Mouse (Mus musculus) thymus, adult 2 months (tissue): Measurements from ENCODE around the gene Klk1b4. TPM values are rescaled to one million over a fixed set of nuclear protein-coding genes. Genes with fewer than 3 reads are reported as not detected.

Source experiments
- DNase-seq: peaks from one replicate; pipeline ENCODE4 v3.0.0; 2021
- H3K27ac ChIP-seq: fragments of 200-500 bp; 2 replicates; pipeline ENCODE4 v1.5.1; 2012; ENCODE audit warnings: low read length, control low read depth; ENCODE audit not compliant: control insufficient read depth, insufficient read depth
- H3K27me3 ChIP-seq: fragments of 200-500 bp; 2 replicates; pipeline ENCODE4 v1.6.1; 2012; ENCODE audit warnings: mild to moderate bottlenecking, low read length, moderate library complexity, mixed read lengths; ENCODE audit not compliant: control insufficient read depth, insufficient read depth
- H3K36me3 ChIP-seq: fragments of 200-500 bp; 2 replicates; pipeline ENCODE4 v1.6.1; 2012; ENCODE audit warnings: mild to moderate bottlenecking, low read length, moderate library complexity; ENCODE audit not compliant: control insufficient read depth, insufficient read depth
- H3K4me1 ChIP-seq: fragments of 200-500 bp; replicated peaks from 2 replicates; pipeline ENCODE4 v1.6.1; 2012; ENCODE audit warnings: low read length; ENCODE audit not compliant: control insufficient read depth, insufficient read depth
- H3K4me3 ChIP-seq: fragments of 200-500 bp; 2 replicates; pipeline ENCODE4 v1.5.1; 2012; ENCODE audit warnings: mild to moderate bottlenecking, low read length, control low read depth, moderate library complexity; ENCODE audit not compliant: control insufficient read depth, insufficient read depth
- CTCF ChIP-seq: fragments of 200-500 bp; IDR thresholded peaks from 2 replicates; pipeline ENCODE4 v1.5.1; 2012; ENCODE audit warnings: mild to moderate bottlenecking, control low read depth, low read length, moderate library complexity, borderline replicate concordance; ENCODE audit not compliant: control insufficient read depth, poor library complexity, insufficient read depth; ENCODE audit errors: extremely low read depth
- POLR2A ChIP-seq: fragments of 200-500 bp; IDR thresholded peaks from 2 replicates; pipeline ENCODE4 v1.6.1; 2012; ENCODE audit warnings: mild to moderate bottlenecking, low read length, control low read depth, moderate library complexity; ENCODE audit not compliant: control insufficient read depth, poor library complexity, insufficient read depth; ENCODE audit errors: extremely low read depth
- WGBS: fragments of 180-500 bp; shearing (Covaris S2); methylation state at CpG from one replicate; pipeline ENCODE4 v1.1.7; 2018; 5-methylcytosine and 5-hydroxymethylcytosine counted together
- polyA plus RNA-seq: library from polyadenylated mRNA; depleted of rRNA; stranded (reverse); fragments of >200 nt; gene quantifications from 2 replicates; pipeline ENCODE4 v1.2.3, GENCODE M21; 2012; rRNA removed

The Klk1b4 gene
- polyA plus RNA-seq, 1 experiment, result 1.7 TPM

DNA sequence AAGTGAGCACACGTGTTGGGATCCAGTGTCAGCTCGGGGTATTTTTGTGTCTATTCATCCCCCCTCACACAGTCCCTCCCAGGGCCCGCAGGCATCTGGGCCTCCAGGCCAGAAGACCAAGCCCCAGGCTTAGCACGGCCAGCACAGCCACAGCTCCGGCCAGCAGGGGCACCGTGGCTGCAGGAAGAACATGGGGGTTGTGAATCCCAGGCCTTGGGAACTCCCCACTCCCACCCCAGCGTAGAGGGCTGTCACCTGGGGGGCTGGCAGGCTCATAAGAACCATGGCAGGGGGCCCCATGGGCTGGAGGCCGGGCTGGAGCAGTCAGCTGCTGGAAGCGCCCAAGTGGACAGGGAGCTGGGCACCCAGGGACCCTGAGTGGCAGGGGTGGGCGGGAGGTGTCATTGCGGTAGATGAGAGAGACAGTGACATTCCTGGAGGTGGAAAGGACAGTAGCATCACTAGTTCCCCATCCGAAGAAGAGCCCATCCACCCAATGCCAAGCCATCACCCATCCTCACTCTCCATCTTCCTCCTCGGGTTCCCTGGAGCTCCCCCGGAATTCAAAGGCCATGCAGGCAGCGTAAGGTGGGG is 45.9 kb downstream of the Klk1b4 start:
- Histone ChIP-seq H3K4me3 (no peak overlapping the region), H3K36me3 (peaks cover 14% of the 10 kb centered on the region; the same call in 1 of the 2 replicates), H3K27ac (no peak overlapping the region), H3K4me1 (no peaks in the 10 kb centered on the region), H3K27me3 (no peaks in the 10 kb centered on the region)
- 92% methylated on average over 15 of the region's 15 CpGs for WGBS
- DNase-seq, result no peak
- TF ChIP-seq POLR2A, result no peak
- no peak for TF ChIP-seq CTCF

DNA sequence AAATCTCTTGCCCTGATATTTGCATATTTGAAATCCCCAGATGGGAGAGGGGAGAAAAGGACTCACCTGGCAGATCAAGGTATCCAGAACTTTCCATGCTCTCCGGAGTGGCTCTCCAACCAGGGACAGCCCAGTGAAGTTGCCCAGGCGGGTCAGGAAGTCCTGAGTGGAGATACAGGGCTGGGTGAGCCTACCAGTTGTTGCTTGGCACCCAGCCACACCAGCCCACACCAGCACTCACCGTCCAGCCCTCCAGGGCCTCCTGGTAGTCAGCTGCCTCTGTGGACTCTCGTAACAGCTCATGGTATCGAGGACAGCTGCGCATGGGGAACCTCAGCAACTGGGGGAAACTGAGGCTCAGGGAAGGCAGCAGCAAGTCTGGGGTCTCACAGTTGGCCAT is 47.7 kb downstream of the Klk1b4 start:
- no peak for TF ChIP-seq POLR2A
- no peak for TF ChIP-seq CTCF
- no peak for DNase-seq
- no peaks in the 10 kb centered on the region for H3K4me1 ChIP-seq
- WGBS, result 86% methylated on average over 6 of the region's 6 CpGs
- H3K36me3 ChIP-seq, result peaks cover 10% of the 10 kb centered on the region; the same call in 1 of the 2 replicates
- no peaks in the 10 kb centered on the region for H3K27me3 ChIP-seq
- no peak overlapping the region for H3K4me3 ChIP-seq
- no peak overlapping the region for H3K27ac ChIP-seq

DNA sequence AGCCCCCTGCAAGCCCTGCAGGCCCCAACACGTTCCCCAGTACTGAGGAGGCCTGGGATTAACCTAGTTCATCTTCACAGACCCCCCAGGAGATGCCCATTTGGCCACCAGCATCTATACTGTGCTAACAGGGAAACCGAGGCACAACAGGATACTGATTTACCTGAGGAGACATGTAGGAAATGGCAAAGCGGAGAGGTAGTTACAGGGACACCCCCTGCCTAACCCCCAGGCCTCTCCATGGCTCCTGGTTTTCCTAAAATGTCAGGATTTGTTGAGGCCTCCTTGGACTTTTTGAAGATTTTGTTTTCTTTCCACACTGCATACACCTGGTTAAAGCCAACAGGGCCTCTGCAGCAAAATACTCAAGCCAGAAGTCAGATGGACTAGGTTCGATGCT is 50.0 kb downstream of the Klk1b4 start, which contains the start of gene Acp4:
Gene Acp4 (minus strand): TSS at position 101 of the 400 bp plus-strand sequence.
- Histone ChIP-seq H3K27ac (no peak within 1 kb of the TSS), H3K27me3 (no peaks in the 10 kb centered on the region), H3K36me3 (peaks cover 4% of the 10 kb centered on the region; the same call in 1 of the 2 replicates), H3K4me1 (no peaks in the 10 kb centered on the region), H3K4me3 (no peak within 1 kb of the TSS)
- WGBS, result 89% methylated on average over 4 of the region's 4 CpGs
- DNase-seq, result no peak
- TF ChIP-seq CTCF, result no peak
- TF ChIP-seq POLR2A, result no peak

DNA sequence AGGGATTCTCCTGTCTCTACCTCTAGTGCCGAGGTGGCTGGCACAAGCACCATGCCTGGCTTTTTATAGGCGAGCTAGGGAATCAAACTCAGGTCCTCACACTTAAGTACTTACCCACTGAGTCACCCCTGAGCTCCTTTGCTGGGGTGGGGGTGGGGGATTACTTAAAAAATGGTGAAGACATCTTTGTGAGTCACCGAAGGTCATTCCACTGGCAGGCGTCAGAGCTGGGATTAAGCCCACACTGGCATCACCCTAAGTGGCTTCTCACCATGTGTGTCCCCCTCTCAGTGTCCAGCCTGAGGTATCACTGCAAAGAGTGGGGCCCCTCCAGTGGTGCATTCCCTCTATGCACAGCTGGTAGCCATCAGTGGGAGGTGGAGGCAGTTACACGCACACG is 53.2 kb downstream of the Klk1b4 start:
- peaks cover 6% of the 10 kb centered on the region for H3K4me1 ChIP-seq
- 89% methylated on average over 6 of the region's 6 CpGs for WGBS
- H3K27me3 ChIP-seq, result no peaks in the 10 kb centered on the region
- H3K4me3 ChIP-seq, result no peak overlapping the region
- no peaks in the 10 kb centered on the region for H3K36me3 ChIP-seq
- TF ChIP-seq CTCF (no peak), POLR2A (no peak)
- no peak for DNase-seq
- H3K27ac ChIP-seq, result no peak overlapping the region

DNA sequence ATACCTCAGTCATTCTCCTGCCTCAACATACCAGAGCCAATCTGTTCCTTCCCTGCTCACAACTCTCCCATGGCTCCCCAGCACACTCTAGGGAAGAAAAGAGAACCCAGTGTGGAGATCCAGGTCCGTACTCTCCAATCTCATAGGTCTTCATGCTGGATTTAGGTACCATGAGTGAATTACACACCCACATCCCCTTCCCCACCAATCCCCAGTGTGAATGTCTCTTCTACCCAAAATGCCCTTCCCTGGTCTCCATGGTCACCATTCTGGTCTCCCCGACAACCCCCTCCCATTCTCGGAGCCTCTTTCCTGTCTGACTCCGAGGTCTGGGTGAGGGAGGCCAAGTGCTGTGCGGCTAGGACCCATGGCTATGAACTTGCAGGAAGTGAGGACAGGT is 53.9 kb downstream of the Klk1b4 start, which contains the start of gene Gm15517:
Gene Gm15517 (plus strand): TSS at position 301 of the 400 bp plus-strand sequence.
- no peak for DNase-seq
- TF ChIP-seq POLR2A (no peak), CTCF (no peak)
- H3K27me3 ChIP-seq, result no peaks in the 10 kb centered on the region
- no peak within 1 kb of the TSS for H3K4me3 ChIP-seq
- H3K36me3 ChIP-seq, result no peaks in the 10 kb centered on the region
- WGBS, result 44% methylated on average over 5 of the region's 5 CpGs
- H3K4me1 ChIP-seq, result peaks cover 6% of the 10 kb centered on the region
- no peak within 1 kb of the TSS for H3K27ac ChIP-seq

Other genes with a start within 250 kb of the Klk1b4 start
- gene Klk1b1, start 240.7 kb upstream of the Klk1b4 start, polyA plus RNA-seq, result 0.57 TPM in 2 replicates
- 1.8 and 2.3 TPM in 2 replicates for gene Klk1b9, start 231.4 kb upstream of the Klk1b4 start, polyA plus RNA-seq
- 2.3 and 3.7 TPM in 2 replicates for gene Klk1b11, start 211.6 kb upstream of the Klk1b4 start, polyA plus RNA-seq
- 1.8 and 5.7 TPM in 2 replicates for gene Klk1b26, start 195.3 kb upstream of the Klk1b4 start, polyA plus RNA-seq
- gene Klk1b27, start 155.1 kb upstream of the Klk1b4 start, polyA plus RNA-seq, result 5.2 and 5.3 TPM in 2 replicates
- 0.32 TPM in 1 of 2 replicates, not detected in the other for gene Klk1b21, start 105.1 kb upstream of the Klk1b4 start, polyA plus RNA-seq
- gene Klk1b22, start 94.8 kb upstream of the Klk1b4 start, polyA plus RNA-seq, result 0.27 and 0.70 TPM in 2 replicates
- 0.46 and 0.86 TPM in 2 replicates for gene Klk1b16, start 70.7 kb upstream of the Klk1b4 start, polyA plus RNA-seq
- 0.15 and 0.27 TPM in 2 replicates for gene Klk1b24, start 19.2 kb upstream of the Klk1b4 start, polyA plus RNA-seq
- 0.75 and 0.97 TPM in 2 replicates for gene Klk1b3, start 9.2 kb upstream of the Klk1b4 start, polyA plus RNA-seq
- gene Klk1b5, start 8.5 kb downstream of the Klk1b4 start, polyA plus RNA-seq, result 0.18 and 0.44 TPM in 2 replicates
- 21.7 and 27.1 TPM in 2 replicates for gene Klk1, start 17.9 kb downstream of the Klk1b4 start, polyA plus RNA-seq
- not detected in 2 replicates for gene Gm36864, start 28.7 kb downstream of the Klk1b4 start, polyA plus RNA-seq
- 2.4 and 3.6 TPM in 2 replicates for gene 1700028J19Rik, start 39.3 kb downstream of the Klk1b4 start, polyA plus RNA-seq
- 173 and 177 TPM in 2 replicates for gene 2410002F23Rik, start 39.3 kb downstream of the Klk1b4 start, polyA plus RNA-seq
- gene Acp4, start 49.9 kb downstream of the Klk1b4 start, polyA plus RNA-seq, result 0.16 and 0.24 TPM in 2 replicates
- gene Gm15517, start 54.0 kb downstream of the Klk1b4 start, polyA plus RNA-seq, result 1.1 TPM in 1 of 2 replicates, not detected in the other
- 2.3 and 3.1 TPM in 2 replicates for gene Clec11a, start 99.5 kb downstream of the Klk1b4 start, polyA plus RNA-seq
- 1.1 and 1.9 TPM in 2 replicates for gene Shank1, start 102.8 kb downstream of the Klk1b4 start, polyA plus RNA-seq
- 2.5 and 2.7 TPM in 2 replicates for gene Syt3, start 176.7 kb downstream of the Klk1b4 start, polyA plus RNA-seq
- 1.8 and 2.1 TPM in 2 replicates for gene 1700008O03Rik, start 178.4 kb downstream of the Klk1b4 start, polyA plus RNA-seq
- gene Lrrc4b, start 221.6 kb downstream of the Klk1b4 start, polyA plus RNA-seq, result 0.84 and 1.4 TPM in 2 replicates